Mouse (Mus musculus): ENCODE data around the gene Spata17.
A peak's percentile ranks its signal among the peaks of the same experiment; 100 is the strongest.

The Spata17 gene

GRCm38 (mm10) chr1:187215181-187216116, at the start of gene Spata17, which contains the start of gene Gpatch2:
Spata17 (minus strand) TSS chr1:187215465.
Gpatch2 (plus strand) TSS chr1:187215508.
- Histone ChIP-seq H3K9me3 (ENCODE audit: low read length) (no peaks in the 10 kb centered on the region), H3K4me1 (replicated peaks; ENCODE audit: low read depth, low read length) (peaks cover 20% of the 10 kb centered on the region), H3K27me3 (ENCODE audit: insufficient read depth, low read length) (no peaks in the 10 kb centered on the region), H3K36me3 (ENCODE audit: insufficient read depth, low read length) (no peaks in the 10 kb centered on the region), H3K4me3 (replicated peaks; ENCODE audit: low read length) (peak within 1 kb of the TSS; percentile 90)
- TF ChIP-seq POU5F1 (IDR thresholded peaks at IDR 0.05; ENCODE audit: borderline replicate concordance, low read length) (no peak), NANOG (IDR thresholded peaks at IDR 0.05; ENCODE audit: borderline replicate concordance, low read length) (no peak), CTCF (conservative IDR thresholded peaks at IDR 0.05; ENCODE audit: low read length) (no peak)

GRCm38 (mm10) chr1:187258756-187259155, 43.5 kb upstream of the Spata17 start:
- H3K4me1 ChIP-seq (replicated peaks; ENCODE audit: low read depth, low read length) = 0 out of 2 replicates have a peak, but pooled peaks cover 4% of the 10 kb centered on the region
- TF ChIP-seq CTCF (conservative IDR thresholded peaks at IDR 0.05; ENCODE audit: low read length) (no peak), NANOG (IDR thresholded peaks at IDR 0.05; ENCODE audit: borderline replicate concordance, low read length) (no peak), POU5F1 (IDR thresholded peaks at IDR 0.05; ENCODE audit: borderline replicate concordance, low read length) (no peak)
- no peaks in the 10 kb centered on the region for H3K9me3 ChIP-seq (ENCODE audit: low read length)
- H3K36me3 ChIP-seq (ENCODE audit: insufficient read depth, low read length) = no peaks in the 10 kb centered on the region
- H3K4me3 ChIP-seq (replicated peaks; ENCODE audit: low read length) = no peak overlapping the region
- H3K27me3 ChIP-seq (ENCODE audit: insufficient read depth, low read length) = no peaks in the 10 kb centered on the region

DNA sequence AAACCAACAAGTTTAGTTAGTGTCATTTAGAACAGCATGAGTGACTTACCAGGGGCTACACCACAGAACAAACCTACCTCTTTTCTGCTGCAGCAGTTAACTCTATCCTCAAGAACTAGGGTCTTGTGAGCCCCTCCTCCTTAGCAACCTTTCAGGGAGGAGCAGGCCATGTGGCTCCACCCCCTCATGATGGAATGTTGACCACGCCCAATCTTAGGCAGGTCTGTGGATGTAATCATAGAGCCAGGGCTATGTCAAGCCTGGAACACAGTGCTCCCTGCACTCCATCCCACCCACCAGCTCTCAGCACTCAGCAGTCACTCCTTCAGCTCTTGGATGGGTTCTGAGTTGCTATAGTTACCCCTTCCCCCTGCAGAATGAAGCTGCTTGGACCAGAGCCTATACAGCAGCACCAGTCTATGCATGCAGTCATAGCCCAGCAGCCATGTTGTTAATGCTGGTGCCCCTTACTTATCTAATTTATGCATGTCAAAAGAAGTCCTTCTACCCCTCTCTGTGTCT, 35.5 kb upstream of the Spata17 start:
- Histone ChIP-seq H3K36me3 (ENCODE audit: insufficient read depth, low read length) (peaks cover 8% of the 10 kb centered on the region; the same call in 1 of the 2 replicates), H3K4me3 (replicated peaks; ENCODE audit: low read length) (no peak overlapping the region), H3K4me1 (replicated peaks; ENCODE audit: low read depth, low read length) (peaks cover 8% of the 10 kb centered on the region; the same call in 1 of the 2 replicates), H3K27me3 (ENCODE audit: insufficient read depth, low read length) (no peaks in the 10 kb centered on the region), H3K9me3 (ENCODE audit: low read length) (no peaks in the 10 kb centered on the region)
- TF ChIP-seq NANOG (IDR thresholded peaks at IDR 0.05; ENCODE audit: borderline replicate concordance, low read length) (no peak), POU5F1 (IDR thresholded peaks at IDR 0.05; ENCODE audit: borderline replicate concordance, low read length) (no peak), CTCF (conservative IDR thresholded peaks at IDR 0.05; ENCODE audit: low read length) (no peak)

GRCm38 (mm10) chr1:187244734-187245133, 29.5 kb upstream of the Spata17 start:
- H3K9me3 ChIP-seq (ENCODE audit: low read length) = no peaks in the 10 kb centered on the region
- no peaks in the 10 kb centered on the region for H3K27me3 ChIP-seq (ENCODE audit: insufficient read depth, low read length)
- H3K36me3 ChIP-seq (ENCODE audit: insufficient read depth, low read length) = peaks cover 3% of the 10 kb centered on the region; the same call in 1 of the 2 replicates
- no peak for TF ChIP-seq POU5F1 (IDR thresholded peaks at IDR 0.05; ENCODE audit: borderline replicate concordance, low read length)
- TF ChIP-seq NANOG (IDR thresholded peaks at IDR 0.05; ENCODE audit: borderline replicate concordance, low read length) = no peak
- TF ChIP-seq CTCF (conservative IDR thresholded peaks at IDR 0.05; ENCODE audit: low read length) = no peak
- no peaks in the 10 kb centered on the region for H3K4me1 ChIP-seq (replicated peaks; ENCODE audit: low read depth, low read length)
- H3K4me3 ChIP-seq (replicated peaks; ENCODE audit: low read length) = no peak overlapping the region

DNA sequence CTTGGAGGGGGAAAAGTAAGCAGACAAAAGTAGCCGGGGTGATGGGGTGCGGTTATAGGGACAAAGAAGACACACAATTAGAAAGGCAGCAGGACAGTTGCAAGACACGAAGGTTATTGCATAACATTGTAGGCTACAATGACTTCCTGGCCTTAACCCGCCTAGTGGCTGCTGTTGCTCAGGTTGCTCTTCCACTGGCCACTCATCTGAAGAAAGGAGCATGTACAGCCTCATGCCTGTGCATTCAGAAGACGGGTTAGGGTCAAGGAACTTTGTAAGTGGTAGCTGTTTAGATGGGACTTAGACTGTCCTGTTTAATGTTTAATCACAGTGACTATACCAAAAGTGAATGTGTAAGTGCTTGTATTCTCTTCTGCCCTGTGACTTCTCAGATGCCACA, 26.1 kb upstream of the Spata17 start:
- Histone ChIP-seq H3K27me3 (ENCODE audit: insufficient read depth, low read length) (no peaks in the 10 kb centered on the region), H3K4me1 (replicated peaks; ENCODE audit: low read depth, low read length) (no peaks in the 10 kb centered on the region), H3K4me3 (replicated peaks; ENCODE audit: low read length) (no peak overlapping the region), H3K9me3 (ENCODE audit: low read length) (no peaks in the 10 kb centered on the region), H3K36me3 (ENCODE audit: insufficient read depth, low read length) (peaks cover 2% of the 10 kb centered on the region)
- TF ChIP-seq CTCF (conservative IDR thresholded peaks at IDR 0.05; ENCODE audit: low read length) = no peak
- no peak for TF ChIP-seq POU5F1 (IDR thresholded peaks at IDR 0.05; ENCODE audit: borderline replicate concordance, low read length)

DNA sequence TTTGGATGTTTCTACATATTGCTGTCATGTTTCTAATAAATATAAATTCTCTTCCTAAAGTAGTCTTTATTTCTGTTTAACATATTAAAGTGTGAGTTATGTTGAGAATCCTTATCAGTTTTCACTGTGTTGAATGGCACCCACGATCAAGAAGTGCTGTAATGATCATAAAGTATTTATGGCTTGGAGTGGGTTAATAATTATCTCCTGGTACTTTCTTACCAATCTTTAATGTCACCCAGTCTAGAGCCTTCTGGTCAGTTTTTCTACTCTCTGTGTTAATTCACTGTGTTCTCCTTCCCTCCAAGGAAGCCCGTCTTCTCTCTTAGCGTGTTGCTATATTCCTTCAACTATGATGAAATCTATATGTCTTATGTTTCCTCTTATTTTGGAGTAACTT, 25.0 kb upstream of the Spata17 start:
- H3K9me3 ChIP-seq (ENCODE audit: low read length) = no peaks in the 10 kb centered on the region
- H3K4me1 ChIP-seq (replicated peaks; ENCODE audit: low read depth, low read length) = no peaks in the 10 kb centered on the region
- H3K27me3 ChIP-seq (ENCODE audit: insufficient read depth, low read length) = no peaks in the 10 kb centered on the region
- no peak overlapping the region for H3K4me3 ChIP-seq (replicated peaks; ENCODE audit: low read length)
- no peak for TF ChIP-seq NANOG (IDR thresholded peaks at IDR 0.05; ENCODE audit: borderline replicate concordance, low read length)
- no peak for TF ChIP-seq CTCF (conservative IDR thresholded peaks at IDR 0.05; ENCODE audit: low read length)
- TF ChIP-seq POU5F1 (IDR thresholded peaks at IDR 0.05; ENCODE audit: borderline replicate concordance, low read length) = no peak
- H3K36me3 ChIP-seq (ENCODE audit: insufficient read depth, low read length) = peaks cover 6% of the 10 kb centered on the region; the same call in 1 of the 2 replicates

GRCm38 (mm10) chr1:187238061-187238460, 22.8 kb upstream of the Spata17 start:
- Histone ChIP-seq H3K4me1 (replicated peaks; ENCODE audit: low read depth, low read length) (peaks cover 10% of the 10 kb centered on the region), H3K36me3 (ENCODE audit: insufficient read depth, low read length) (peaks cover 20% of the 10 kb centered on the region)
- TF ChIP-seq NANOG (IDR thresholded peaks at IDR 0.05; ENCODE audit: borderline replicate concordance, low read length) = no peak

GRCm38 (mm10) chr1:187236296-187236695, 21.0 kb upstream of the Spata17 start:
- peaks cover 13% of the 10 kb centered on the region for H3K4me1 ChIP-seq (replicated peaks; ENCODE audit: low read depth, low read length)
- H3K27me3 ChIP-seq (ENCODE audit: insufficient read depth, low read length) = no peaks in the 10 kb centered on the region
- no peaks in the 10 kb centered on the region for H3K9me3 ChIP-seq (ENCODE audit: low read length)
- H3K36me3 ChIP-seq (ENCODE audit: insufficient read depth, low read length) = peaks cover 28% of the 10 kb centered on the region
- no peak overlapping the region for H3K4me3 ChIP-seq (replicated peaks; ENCODE audit: low read length)
- no peak for TF ChIP-seq POU5F1 (IDR thresholded peaks at IDR 0.05; ENCODE audit: borderline replicate concordance, low read length)
- TF ChIP-seq CTCF (conservative IDR thresholded peaks at IDR 0.05; ENCODE audit: low read length) = no peak
- TF ChIP-seq NANOG (IDR thresholded peaks at IDR 0.05; ENCODE audit: borderline replicate concordance, low read length) = no peak

More at GRCm38 (mm10) chr1:187238061-187238460, 22.8 kb upstream of the Spata17 start:
- H3K27me3 ChIP-seq (ENCODE audit: insufficient read depth, low read length) = no peaks in the 10 kb centered on the region
- H3K9me3 ChIP-seq (ENCODE audit: low read length) = no peaks in the 10 kb centered on the region
- no peak overlapping the region for H3K4me3 ChIP-seq (replicated peaks; ENCODE audit: low read length)

Measured in E14TG2a.4 (cell line).